Mouse (Mus musculus): ENCODE results near the gene Chit1. TPM values are rescaled to one million over a fixed set of nuclear protein-coding genes. Genes with fewer than 3 reads are reported as not detected.

Chit1 gene
- polyA plus RNA-seq, 1 experiment: 0.08 TPM

GRCm38 (mm10) chr1:134064296-134064831 lies 46.7 kb upstream of the Chit1 start:
- H3K79me2 ChIP-seq (ENCODE audit: control insufficient read depth, insufficient read depth): no peaks in the 10 kb centered on the region
- H3K4me3 ChIP-seq: no peak overlapping the region
- H3K4me2 ChIP-seq (ENCODE audit: low read depth): no peak overlapping the region

GRCm38 (mm10) chr1:134065241-134065809 lies 45.7 kb upstream of the Chit1 start:
- Histone ChIP-seq H3ac (ENCODE audit: control insufficient read depth, insufficient read length) (no peak overlapping the region), H3K4me2 (ENCODE audit: low read depth) (no peak overlapping the region), H3K27me3 (ENCODE audit: control insufficient read depth, insufficient read depth, insufficient read length) (no peaks in the 10 kb centered on the region), H3K4me3 (no peak overlapping the region), H3K36me3 (ENCODE audit: control insufficient read depth, insufficient read depth) (no peaks in the 10 kb centered on the region), H3K79me2 (ENCODE audit: control insufficient read depth, insufficient read depth) (no peaks in the 10 kb centered on the region)
- TF ChIP-seq CEBPB (IDR thresholded peaks at IDR 0.05; ENCODE audit: insufficient read depth, poor library complexity, severe bottlenecking): 0 out of 2 replicates have a peak, but pooled peaks have one; percentile 21
- TF ChIP-seq E2F4 (IDR thresholded peaks at IDR 0.05; ENCODE audit: insufficient read depth): no peak

More at GRCm38 (mm10) chr1:134064296-134064831, 46.7 kb upstream of the Chit1 start:
- H3K27me3 ChIP-seq (ENCODE audit: control insufficient read depth, insufficient read depth, insufficient read length): no peaks in the 10 kb centered on the region
- H3K36me3 ChIP-seq (ENCODE audit: control insufficient read depth, insufficient read depth): no peaks in the 10 kb centered on the region
- H3ac ChIP-seq (ENCODE audit: control insufficient read depth, insufficient read length): no peak overlapping the region
- TF ChIP-seq CEBPB (IDR thresholded peaks at IDR 0.05; ENCODE audit: insufficient read depth, poor library complexity, severe bottlenecking) (no peak), POLR2AphosphoS2 (IDR thresholded peaks at IDR 0.05; ENCODE audit: insufficient read length, low read depth) (no peak), MAX (IDR thresholded peaks at IDR 0.05; ENCODE audit: low read depth) (no peak), MYOG (IDR thresholded peaks at IDR 0.05; ENCODE audit: control insufficient read depth in 1 of 3, insufficient read depth in 1 of 3, insufficient read length in 2 of 3, low read depth in 2 of 3) (no peak), E2F4 (IDR thresholded peaks at IDR 0.05; ENCODE audit: insufficient read depth) (no peak), MYOD1 (IDR thresholded peaks at IDR 0.05; ENCODE audit: control insufficient read depth in 1 of 3, insufficient read length in 2 of 3, low read depth in 2 of 3) (no peak), TCF3 (IDR thresholded peaks at IDR 0.05; ENCODE audit: insufficient read length, low read depth) (no peak), USF1 (IDR thresholded peaks at IDR 0.05; ENCODE audit: low read depth) (no peak), TCF12 (IDR thresholded peaks at IDR 0.05; ENCODE audit: insufficient read depth, poor library complexity, severe bottlenecking) (no peak), REST (IDR thresholded peaks at IDR 0.05; ENCODE audit: insufficient read depth, insufficient read length) (no peak), POLR2A (IDR thresholded peaks at IDR 0.05; ENCODE audit: insufficient read length, low read depth) (no peak), SRF (IDR thresholded peaks at IDR 0.05; ENCODE audit: control insufficient read depth, insufficient read length, low read depth) (no peak)

- Histone ChIP-seq H3K4me2 (ENCODE audit: low read depth) (peak overlapping the region; percentile 31), H3K36me3 (ENCODE audit: control insufficient read depth, insufficient read depth) (no peaks in the 10 kb centered on the region), H3K79me2 (ENCODE audit: control insufficient read depth, insufficient read depth) (no peaks in the 10 kb centered on the region), H3ac (ENCODE audit: control insufficient read depth, insufficient read length) (no peak overlapping the region), H3K27me3 (ENCODE audit: control insufficient read depth, insufficient read depth, insufficient read length) (no peaks in the 10 kb centered on the region), H3K4me3 (no peak overlapping the region)
- TF ChIP-seq TCF3 (IDR thresholded peaks at IDR 0.05; ENCODE audit: insufficient read length, low read depth) (no peak), POLR2AphosphoS2 (IDR thresholded peaks at IDR 0.05; ENCODE audit: insufficient read length, low read depth) (no peak), MAX (IDR thresholded peaks at IDR 0.05; ENCODE audit: low read depth) (no peak), USF1 (IDR thresholded peaks at IDR 0.05; ENCODE audit: low read depth) (no peak), MYOG (IDR thresholded peaks at IDR 0.05; ENCODE audit: control insufficient read depth in 1 of 3, insufficient read depth in 1 of 3, insufficient read length in 2 of 3, low read depth in 2 of 3) (no peak), POLR2A (IDR thresholded peaks at IDR 0.05; ENCODE audit: insufficient read length, low read depth) (no peak), CEBPB (IDR thresholded peaks at IDR 0.05; ENCODE audit: insufficient read depth, poor library complexity, severe bottlenecking) (no peak), TCF12 (IDR thresholded peaks at IDR 0.05; ENCODE audit: insufficient read depth, poor library complexity, severe bottlenecking) (no peak), E2F4 (IDR thresholded peaks at IDR 0.05; ENCODE audit: insufficient read depth) (no peak), MYOD1 (IDR thresholded peaks at IDR 0.05; ENCODE audit: control insufficient read depth in 1 of 3, insufficient read length in 2 of 3, low read depth in 2 of 3) (no peak), REST (IDR thresholded peaks at IDR 0.05; ENCODE audit: insufficient read depth, insufficient read length) (no peak), SRF (IDR thresholded peaks at IDR 0.05; ENCODE audit: control insufficient read depth, insufficient read length, low read depth) (no peak)
These were observed 44.5 kb upstream of the Chit1 start for GRCm38 (mm10) chr1:134066554-134066953.

- peak overlapping the region; percentile 31 for H3K4me2 ChIP-seq (ENCODE audit: low read depth)
These were observed 43.9 kb upstream of the Chit1 start for GRCm38 (mm10) chr1:134067143-134067619.

More at GRCm38 (mm10) chr1:134067143-134067619, 43.9 kb upstream of the Chit1 start:
- TF ChIP-seq USF1 (IDR thresholded peaks at IDR 0.05; ENCODE audit: low read depth) (no peak), SRF (IDR thresholded peaks at IDR 0.05; ENCODE audit: control insufficient read depth, insufficient read length, low read depth) (no peak), CEBPB (IDR thresholded peaks at IDR 0.05; ENCODE audit: insufficient read depth, poor library complexity, severe bottlenecking) (no peak), POLR2AphosphoS2 (IDR thresholded peaks at IDR 0.05; ENCODE audit: insufficient read length, low read depth) (no peak), POLR2A (IDR thresholded peaks at IDR 0.05; ENCODE audit: insufficient read length, low read depth) (no peak), MAX (IDR thresholded peaks at IDR 0.05; ENCODE audit: low read depth) (no peak), REST (IDR thresholded peaks at IDR 0.05; ENCODE audit: insufficient read depth, insufficient read length) (no peak), MYOD1 (IDR thresholded peaks at IDR 0.05; ENCODE audit: control insufficient read depth in 1 of 3, insufficient read length in 2 of 3, low read depth in 2 of 3) (peak; percentile 32 to 78 (median 75)), TCF12 (IDR thresholded peaks at IDR 0.05; ENCODE audit: insufficient read depth, poor library complexity, severe bottlenecking) (peak; percentile 74), TCF3 (IDR thresholded peaks at IDR 0.05; ENCODE audit: insufficient read length, low read depth) (peak; percentile 67), E2F4 (IDR thresholded peaks at IDR 0.05; ENCODE audit: insufficient read depth) (no peak), MYOG (IDR thresholded peaks at IDR 0.05; ENCODE audit: control insufficient read depth in 1 of 3, insufficient read depth in 1 of 3, insufficient read length in 2 of 3, low read depth in 2 of 3) (peak in 2 of 3 experiments; percentile 89 to 91)
- Histone ChIP-seq H3K27me3 (ENCODE audit: control insufficient read depth, insufficient read depth, insufficient read length) (no peaks in the 10 kb centered on the region), H3K79me2 (ENCODE audit: control insufficient read depth, insufficient read depth) (no peaks in the 10 kb centered on the region), H3K4me3 (no peak overlapping the region), H3ac (ENCODE audit: control insufficient read depth, insufficient read length) (no peak overlapping the region), H3K36me3 (ENCODE audit: control insufficient read depth, insufficient read depth) (no peaks in the 10 kb centered on the region)

All from myocyte (in vitro differentiated cells).